Mouse (Mus musculus) embryonic stem cell, embryonic (primary cell): ENCODE data around the gene C1qtnf7.

Source experiments
- CTCF ChIA-PET, 4 experiments: fragments of 300-600 bp in 2 of 4; fragments of 350-600 bp in 2 of 4; sonication (Branson Sonifier 250); formaldehyde crosslinking; loops; one replicate each; lab custom pipeline; 2022; ENCODE audit warnings: inconsistent platforms in 2 of 4; lab: Charles Lee
- POLR2A ChIA-PET, 4 experiments: fragments of 300-600 bp in 2 of 4; fragments of 350-600 bp in 2 of 4; sonication (Branson Sonifier 250); formaldehyde crosslinking; loops; one replicate each; lab custom pipeline; 2022; ENCODE audit warnings: antibody characterized with exemption in 4 of 4, inconsistent platforms in 1 of 4; lab: Charles Lee

The C1qtnf7 gene

DNA sequence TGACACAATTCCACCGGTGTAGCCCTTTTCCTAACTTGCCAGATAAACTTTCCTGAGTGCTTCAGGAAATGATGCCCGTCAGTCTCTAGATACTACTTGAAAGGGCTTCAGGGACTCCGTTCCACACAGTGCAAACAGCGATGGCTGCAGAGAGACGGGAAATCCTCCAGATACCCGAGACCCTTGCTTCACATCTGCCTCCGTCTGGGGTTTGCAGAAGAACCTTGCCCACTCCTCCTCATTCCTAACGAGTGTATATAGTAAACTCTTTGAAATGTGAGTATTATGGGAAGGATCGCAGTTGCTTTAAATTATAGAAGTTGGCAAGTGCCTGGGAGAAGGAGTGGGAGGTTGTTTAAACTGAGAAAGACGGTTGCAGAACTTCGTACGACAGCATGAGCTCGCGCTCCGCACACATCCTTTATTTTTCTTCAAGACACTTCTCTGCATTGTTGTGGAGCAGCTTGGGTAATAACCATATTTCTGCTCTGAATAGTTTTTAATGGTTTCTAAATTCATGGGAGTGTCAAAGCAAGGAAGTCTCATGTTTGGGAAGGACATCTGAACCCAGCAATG lies at the start of gene C1qtnf7:
Gene C1qtnf7, plus strand, starts transcription at position 138 of the 576 bp plus-strand sequence.
- ChIA-PET POLR2A (interaction anchor here in 1 of 4 experiments (0.6 kb wide), 1 partner anchor 474 kb away, joined by 4 read pairs; no protein-coding TSS in a partner anchor), CTCF (no interaction called here)

DNA sequence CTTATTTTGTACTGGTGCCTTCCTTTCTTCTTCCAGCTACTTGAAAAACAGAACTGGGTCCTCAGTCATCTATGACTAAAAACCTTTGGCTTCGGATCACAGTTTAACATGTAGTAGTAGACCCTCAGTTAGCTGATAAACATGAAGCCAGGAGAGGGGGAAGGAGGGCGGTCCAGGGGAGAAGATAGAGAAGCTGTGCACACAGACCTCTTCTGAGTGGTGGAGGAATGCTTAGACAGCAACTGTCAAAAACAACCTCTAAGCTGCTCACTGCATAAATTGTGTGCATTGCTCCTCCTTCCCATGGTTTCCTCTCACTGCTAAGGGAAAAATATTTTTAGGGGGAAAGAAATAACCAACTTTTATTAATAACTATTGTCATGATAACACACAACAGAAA lies 48.6 kb upstream of the C1qtnf7 start:
- CTCF ChIA-PET: no interaction called here

DNA sequence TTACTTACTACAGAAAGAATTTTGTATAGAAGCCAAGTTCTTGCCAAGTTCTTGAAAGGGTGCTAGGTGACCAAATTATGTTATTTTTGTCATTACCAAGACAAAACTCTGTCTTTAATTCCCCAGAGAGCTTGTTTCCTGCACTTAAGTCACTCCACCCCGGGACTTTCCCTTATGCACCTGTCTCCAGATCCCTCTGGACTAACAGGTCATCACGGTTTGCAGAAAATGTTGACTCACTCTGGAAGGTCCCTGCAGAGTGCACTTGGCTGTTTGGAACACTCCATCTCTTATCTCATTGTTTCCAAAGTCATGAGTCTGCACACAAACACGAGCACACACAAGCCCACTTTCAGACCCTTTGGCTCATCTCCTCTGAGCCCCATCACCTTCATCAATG lies 48.1 kb upstream of the C1qtnf7 start:
- ChIA-PET CTCF (no interaction called here), POLR2A (no interaction called here)

More for the DNA sequence above, 48.6 kb upstream of the C1qtnf7 start:
- POLR2A ChIA-PET: no interaction called here

DNA sequence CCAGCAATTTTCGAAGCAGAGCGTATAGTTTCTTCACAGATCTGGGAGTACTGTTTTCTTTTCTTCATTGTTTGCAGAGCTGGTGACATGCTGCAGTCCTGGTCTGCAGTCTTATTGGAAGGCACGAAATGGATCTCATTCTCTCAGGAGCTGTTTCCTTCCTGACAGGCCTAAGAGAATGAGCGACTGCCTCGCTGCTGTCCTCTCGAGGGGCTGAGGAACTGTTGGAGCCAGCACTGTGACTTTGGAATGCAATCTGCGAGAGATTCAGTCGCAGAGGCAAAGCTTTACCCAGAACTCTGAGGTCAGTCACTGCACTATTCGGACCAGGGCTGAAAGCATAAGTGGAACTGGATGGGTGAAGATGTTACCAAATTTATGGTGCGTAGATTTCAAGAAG lies 46.4 kb upstream of the C1qtnf7 start:
- ChIA-PET POLR2A (no interaction called here), CTCF (no interaction called here)

DNA sequence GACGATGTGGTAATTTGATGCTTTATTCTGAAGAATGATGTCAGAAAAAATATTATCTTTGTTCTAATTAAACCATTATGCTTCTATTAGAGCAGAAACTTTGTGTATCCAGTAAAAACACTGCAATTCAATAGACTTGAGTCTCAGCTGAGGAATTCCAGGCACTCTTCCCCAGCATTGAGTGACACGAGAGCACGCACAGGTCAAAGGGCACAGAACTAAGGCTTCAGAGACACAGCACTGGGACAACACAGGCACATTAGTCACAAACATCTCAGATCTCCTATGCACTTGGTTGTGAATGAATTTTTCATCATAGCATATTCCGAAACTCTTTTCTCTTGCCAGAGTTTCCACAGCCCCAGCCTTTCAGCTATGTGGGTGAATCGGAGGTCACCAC lies 37.4 kb upstream of the C1qtnf7 start:
- ChIA-PET POLR2A (no interaction called here), CTCF (interaction anchor here in 1 of 4 experiments (1.6 kb wide), 1 partner anchor 156 kb away, joined by 3 read pairs; no protein-coding TSS in a partner anchor)

DNA sequence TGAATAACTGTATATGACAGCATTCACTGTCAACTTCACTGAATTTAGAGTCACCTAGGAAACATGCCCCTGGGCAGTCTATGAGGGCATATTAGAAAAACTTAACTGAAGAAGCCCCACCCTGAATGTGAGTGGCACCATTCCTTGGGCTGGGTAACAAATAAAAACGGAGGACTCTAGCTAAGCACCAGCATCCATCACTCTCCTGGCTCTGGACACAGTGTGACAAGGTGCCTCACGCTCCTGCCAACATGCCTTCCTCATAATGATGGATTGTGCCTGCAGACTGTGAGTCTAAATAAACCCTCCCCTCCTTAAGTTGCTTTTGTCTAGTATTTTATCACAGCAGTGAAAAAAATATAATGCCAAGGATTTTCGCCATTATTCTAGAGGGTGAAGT lies 35.3 kb upstream of the C1qtnf7 start:
- CTCF ChIA-PET: no interaction called here
- POLR2A ChIA-PET: no interaction called here

DNA sequence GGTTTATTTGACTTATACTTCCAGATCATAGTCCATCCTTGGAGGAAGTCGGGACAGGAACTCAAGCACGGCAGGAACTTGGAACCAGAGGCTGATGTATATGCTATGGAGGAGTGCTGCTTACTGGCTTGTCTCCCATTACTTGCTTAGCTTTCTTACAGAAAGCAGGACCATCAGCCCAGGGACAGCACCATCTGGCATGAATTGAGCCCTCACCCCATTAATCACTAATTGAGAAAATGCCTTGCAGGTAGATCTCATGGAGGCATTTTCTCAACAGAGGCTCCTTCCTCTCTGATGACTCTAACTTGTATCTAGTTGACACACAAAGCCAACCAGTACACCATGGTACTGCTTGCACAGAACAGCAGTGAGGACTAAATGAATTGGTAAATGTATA lies 34.6 kb upstream of the C1qtnf7 start:
- ChIA-PET POLR2A (interaction anchor here in 1 of 4 experiments (0.6 kb wide), 1 partner anchor 853 kb away, joined by 3 read pairs; no protein-coding TSS in a partner anchor), CTCF (no interaction called here)

DNA sequence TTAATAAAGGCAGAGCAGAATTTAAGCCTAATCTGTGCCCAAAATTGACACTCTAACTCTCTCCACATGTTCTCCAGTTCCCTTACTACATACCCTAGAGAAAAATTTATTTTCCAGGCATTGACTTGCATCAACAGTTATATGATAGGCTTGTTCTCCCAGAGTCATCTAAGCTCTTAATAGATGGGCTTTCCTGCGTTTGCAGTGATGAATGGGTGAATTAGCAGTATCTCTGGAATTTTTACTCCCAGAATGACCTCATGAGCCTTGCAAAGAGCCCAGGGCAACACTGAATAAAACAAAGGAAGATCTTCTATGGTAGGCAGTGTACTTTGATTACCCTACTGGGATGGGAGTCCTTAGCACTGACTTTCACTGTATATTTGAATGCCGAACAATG lies 33.5 kb upstream of the C1qtnf7 start:
- POLR2A ChIA-PET: no interaction called here
- CTCF ChIA-PET: no interaction called here

DNA sequence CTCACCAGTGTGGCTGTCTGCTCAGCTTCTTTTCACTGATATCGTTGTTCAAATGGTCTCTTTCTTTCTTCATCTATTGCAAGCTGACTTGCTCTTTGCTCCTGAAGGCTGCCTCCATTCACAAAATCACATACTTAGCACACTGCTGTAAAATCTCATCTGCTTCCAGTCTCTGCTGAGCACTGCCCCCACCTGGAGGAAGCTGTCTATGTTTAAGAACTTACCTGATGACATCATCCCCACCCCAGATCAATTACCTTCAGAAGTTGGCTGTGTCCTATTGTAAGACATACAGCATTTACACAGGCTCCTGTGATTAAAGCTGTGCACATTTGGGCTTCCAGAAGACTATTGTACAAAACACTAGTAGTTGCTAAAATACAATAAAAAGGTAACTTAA lies 13.5 kb upstream of the C1qtnf7 start:
- ChIA-PET CTCF (no interaction called here), POLR2A (no interaction called here)

DNA sequence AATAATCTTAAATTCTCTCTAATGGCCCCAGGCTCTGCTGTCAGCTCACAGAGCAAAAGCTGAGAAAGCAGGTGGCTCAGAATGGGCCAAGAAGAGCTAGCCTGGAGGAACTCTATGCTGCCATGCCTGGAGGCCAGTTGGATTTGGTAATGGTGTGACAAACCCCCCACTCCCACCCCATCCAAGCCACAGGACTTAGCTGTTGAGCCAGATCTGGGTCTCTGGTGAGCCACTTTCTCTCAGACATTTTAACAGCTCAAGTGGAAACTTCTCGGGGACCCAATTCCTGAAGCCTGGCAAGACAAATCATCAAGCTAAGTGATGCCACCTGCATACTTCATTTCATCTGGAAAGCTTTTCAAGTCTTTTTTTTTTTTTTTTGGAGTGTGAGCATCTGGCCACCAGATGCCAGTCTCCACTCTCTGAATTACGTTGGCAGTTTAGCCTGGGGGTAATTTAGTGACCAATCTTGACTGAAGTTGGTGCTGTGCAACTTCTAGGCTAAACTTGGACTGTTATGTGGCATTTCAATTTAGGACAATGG lies 11.0 kb upstream of the C1qtnf7 start:
- POLR2A ChIA-PET: interaction anchor here in 1 of 4 experiments (0.6 kb wide), 1 partner anchor 1613 kb away, joined by 3 read pairs; no protein-coding TSS in a partner anchor
- CTCF ChIA-PET: interaction anchor here in 1 of 4 experiments (0.6 kb wide), 1 partner anchor 142 kb away, joined by 4 read pairs; no protein-coding TSS in a partner anchor

DNA sequence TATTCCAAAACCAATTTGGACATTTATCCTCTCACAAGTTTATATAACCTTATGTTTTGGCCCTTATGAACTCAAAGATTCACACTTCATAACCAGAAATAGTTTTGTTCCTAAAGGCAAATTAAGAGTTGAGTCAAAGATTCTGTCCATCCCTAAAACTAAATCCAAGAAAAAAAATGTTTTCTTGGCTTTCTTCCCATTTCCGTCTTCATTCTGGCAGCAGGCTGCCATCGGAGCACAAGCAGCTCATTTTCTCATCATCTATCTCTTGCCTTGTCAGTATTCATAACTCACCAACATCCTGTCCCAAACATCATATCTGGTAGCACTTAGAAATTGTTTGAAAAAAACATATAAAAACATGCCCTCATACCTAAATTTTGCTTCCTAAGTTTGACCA lies 6.9 kb upstream of the C1qtnf7 start:
- ChIA-PET POLR2A (no interaction called here), CTCF (no interaction called here)

DNA sequence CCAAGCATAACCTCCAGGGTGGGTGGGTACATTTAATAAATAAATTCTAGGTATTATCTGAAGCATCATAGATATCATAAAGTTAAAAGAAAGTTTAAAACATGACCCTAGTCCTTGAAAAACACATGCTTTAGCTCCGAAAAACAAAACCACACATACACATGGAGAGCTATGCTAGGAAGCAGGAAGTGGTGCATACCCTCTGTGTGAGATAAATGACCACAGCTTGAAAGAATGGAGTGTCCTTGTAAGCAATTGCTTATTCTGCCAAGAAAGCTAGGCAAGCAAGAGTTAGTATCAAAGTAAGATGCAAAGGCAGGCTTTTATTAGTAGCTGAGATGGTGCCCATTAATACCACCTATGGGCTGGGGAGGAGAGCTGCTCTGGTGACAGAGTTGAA lies 6.4 kb upstream of the C1qtnf7 start:
- CTCF ChIA-PET: no interaction called here
- POLR2A ChIA-PET: no interaction called here

DNA sequence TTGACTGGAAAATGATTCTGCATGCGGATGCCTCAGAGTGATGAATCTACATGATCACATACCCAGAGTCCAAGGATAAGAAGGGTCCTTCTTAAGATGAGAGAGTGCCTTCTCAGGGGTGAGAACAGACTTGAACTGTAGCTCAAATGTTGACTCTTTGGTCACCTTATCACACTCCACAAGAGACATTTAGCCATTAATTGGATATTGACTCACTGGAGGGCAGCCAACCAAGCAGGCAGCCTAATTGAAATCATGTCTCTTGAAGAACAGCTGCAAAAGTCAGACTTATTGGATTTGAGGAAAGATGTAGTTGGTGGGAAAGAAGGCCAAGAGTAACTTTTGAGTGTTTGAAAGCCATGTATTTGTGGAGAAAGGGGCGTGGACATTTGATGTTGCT lies 4.2 kb upstream of the C1qtnf7 start:
- ChIA-PET CTCF (no interaction called here), POLR2A (no interaction called here)

DNA sequence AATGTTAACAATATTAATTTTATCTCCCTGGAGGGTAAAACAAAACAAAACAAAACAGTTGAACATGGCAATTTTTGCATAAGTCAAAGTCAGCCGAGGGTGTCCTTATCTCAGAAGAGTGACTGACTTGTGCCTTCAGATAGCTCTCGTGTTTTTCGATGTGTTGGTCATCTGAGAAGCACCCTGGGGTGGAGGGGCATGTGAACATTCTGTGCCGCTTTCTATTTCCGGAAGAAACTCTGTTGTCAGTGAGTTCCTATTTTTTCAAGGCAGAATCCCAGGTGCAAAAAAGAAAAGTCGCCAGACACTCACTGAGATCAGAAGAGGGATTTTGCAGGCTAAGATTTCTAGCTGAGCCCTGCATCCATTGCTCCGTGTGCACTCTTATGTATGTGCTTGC lies 1.2 kb downstream of the C1qtnf7 start:
- ChIA-PET POLR2A (interaction anchor here in 1 of 4 experiments (1.1 kb wide), 1 partner anchor 589 kb away, joined by 3 read pairs; no protein-coding TSS in a partner anchor), CTCF (no interaction called here)

DNA sequence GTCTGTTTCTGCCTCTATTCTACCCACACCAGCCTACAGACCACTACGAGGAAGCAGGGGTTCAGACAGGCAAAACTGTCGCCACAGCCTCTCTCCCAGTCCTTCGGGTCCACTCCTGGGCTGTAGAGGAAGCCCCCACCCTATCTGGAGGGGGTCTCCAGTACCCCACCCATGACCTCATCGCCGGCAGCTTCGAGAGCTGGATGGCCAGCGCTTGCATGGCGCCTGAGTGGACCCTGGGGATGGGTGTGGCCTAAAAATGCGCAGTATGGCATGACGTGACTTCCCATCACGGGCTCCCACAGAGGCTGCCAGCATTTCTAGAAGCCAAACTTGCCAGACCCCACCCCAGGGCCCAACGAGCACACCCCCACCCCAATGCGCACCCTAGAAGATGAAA lies 2.0 kb downstream of the C1qtnf7 start:
- POLR2A ChIA-PET: interaction anchor here in 1 of 4 experiments (1.1 kb wide), 1 partner anchor 590 kb away, joined by 3 read pairs; no protein-coding TSS in a partner anchor
- CTCF ChIA-PET: no interaction called here

DNA sequence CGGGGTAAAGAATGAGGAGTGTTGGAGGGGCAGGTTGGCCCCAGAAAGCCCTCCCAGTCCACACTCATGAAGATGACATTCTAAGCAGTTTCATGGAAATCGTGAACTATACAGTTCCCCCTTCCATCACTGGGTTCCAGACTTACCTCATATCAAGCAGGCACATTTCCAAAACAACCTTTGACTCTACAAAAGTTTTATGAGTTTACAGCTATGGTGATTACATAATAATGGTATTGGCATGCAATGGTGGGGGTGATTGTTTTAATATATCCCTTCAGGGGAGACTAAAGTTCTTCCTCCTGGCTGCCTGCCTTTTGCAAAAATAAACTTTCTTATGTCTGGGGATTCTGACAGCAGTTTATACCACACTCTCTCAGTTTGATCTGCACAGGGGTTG lies 4.6 kb downstream of the C1qtnf7 start:
- ChIA-PET POLR2A (no interaction called here), CTCF (no interaction called here)

DNA sequence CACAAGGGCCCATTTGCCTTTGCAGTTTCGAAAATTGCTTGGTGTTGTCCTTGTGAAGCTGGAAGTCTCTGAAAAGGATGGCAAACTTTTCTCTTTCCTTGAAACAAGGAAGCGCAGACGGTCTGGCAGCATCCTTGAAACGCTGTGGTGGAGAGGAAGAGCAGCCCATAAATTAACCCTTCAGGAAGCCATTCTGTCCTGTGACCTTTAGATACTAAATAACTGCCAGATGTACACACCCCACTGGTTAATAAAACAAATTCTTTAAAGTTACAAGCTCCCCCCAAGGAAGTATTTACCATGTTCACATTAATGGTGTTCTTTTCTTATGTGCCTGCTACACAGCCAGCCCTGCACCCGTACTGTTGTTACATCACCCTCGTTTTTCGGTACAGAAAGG lies 6.0 kb downstream of the C1qtnf7 start:
- ChIA-PET POLR2A (no interaction called here), CTCF (no interaction called here)

DNA sequence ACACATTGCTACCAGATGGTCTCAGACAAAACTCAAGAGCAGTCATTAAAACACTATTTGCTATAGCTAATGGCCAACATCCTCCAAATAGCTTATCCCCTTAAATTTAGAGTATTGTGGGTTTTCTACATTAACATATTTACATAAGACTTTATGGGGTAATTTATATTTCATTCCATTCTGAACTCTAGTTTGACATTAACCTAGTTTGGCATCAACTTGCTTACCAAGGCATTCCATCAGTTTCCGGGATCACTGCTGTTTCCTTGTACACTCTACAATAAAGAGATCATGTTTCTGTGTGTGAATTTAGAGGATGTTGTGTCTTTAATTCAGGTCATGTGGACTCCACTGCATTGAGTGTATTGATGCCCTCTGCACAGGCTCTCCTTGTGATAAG lies 7.5 kb downstream of the C1qtnf7 start:
- ChIA-PET POLR2A (interaction anchor here in 1 of 4 experiments (0.6 kb wide), 1 partner anchor 223 kb away, joined by 3 read pairs; no protein-coding TSS in a partner anchor), CTCF (no interaction called here)

DNA sequence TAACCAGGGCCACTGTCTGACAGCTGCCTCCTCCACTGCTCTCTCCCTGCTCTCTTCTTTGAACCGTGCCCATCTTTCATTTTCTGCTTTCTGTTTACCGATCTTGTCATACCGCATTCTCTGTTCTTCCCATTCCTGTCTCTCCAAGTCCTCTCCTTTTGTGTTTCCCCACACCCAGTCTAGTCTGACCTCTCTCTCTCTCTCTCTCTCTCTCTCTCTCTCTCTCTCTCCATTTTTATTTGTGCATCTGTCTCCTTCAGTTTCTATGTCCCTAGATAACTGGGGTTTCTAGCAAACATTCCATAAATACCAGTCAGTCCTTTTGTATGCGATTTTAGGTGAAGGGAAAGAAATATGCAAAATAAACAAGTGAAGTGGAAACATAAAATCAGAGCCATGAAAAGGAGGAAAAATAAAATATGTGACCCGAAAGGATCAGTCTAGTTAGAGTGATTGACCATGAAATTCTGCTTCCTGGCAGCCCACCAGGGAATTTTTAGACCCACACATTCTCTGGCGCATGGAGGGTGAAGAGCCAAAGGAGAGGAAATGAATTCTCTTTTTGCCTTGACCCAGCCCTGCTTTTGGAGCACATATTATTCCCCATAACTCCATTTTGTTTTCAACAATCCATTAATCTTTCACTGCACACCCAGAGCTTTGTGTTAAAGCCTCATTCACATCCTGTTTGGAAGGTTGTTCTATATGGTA lies 11.7 kb downstream of the C1qtnf7 start:
- ChIA-PET POLR2A (no interaction called here), CTCF (interaction anchor here in 1 of 4 experiments (0.6 kb wide), 1 partner anchor 586 kb away, joined by 3 read pairs; no protein-coding TSS in a partner anchor)

DNA sequence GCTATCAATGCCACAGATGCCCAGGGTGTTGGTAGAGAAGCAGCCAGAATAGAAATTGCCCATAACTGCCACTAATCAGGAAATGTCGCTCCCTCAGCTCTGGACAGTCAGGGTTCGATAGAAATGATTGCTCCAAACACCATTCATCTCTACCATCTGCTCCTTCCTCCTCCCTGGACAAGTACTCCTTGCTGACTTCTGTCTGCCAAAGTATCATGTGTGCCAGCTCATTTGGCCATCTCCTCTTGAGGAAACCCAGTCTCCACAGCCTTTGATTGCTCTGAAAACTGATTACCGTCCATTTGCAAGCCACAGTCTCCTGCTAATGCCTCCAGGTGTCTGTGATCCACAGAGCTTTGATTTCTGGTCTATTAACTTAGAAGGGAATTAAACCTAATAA lies 14.8 kb downstream of the C1qtnf7 start:
- POLR2A ChIA-PET: no interaction called here
- CTCF ChIA-PET: no interaction called here
